Mouse (Mus musculus): Measurements from ENCODE around the gene Scaf8. TPM values are rescaled to one million over a fixed set of nuclear protein-coding genes. Genes with fewer than 3 reads are reported as not detected.
"Not testable (repeated sequence)": the region's sequence is repeated elsewhere in the genome, so short reads cannot be mapped to it uniquely, and the experiment has no call there.

The Scaf8 gene
- 14.2 and 17.4 TPM in 2 replicates for polyA plus RNA-seq (2015; fragmentation: Nextera tagmentation; extraction: Ambion mirVana)

- ATAC-seq (ENCODE audit: low FRiP score), result peak; percentile 92
- Histone ChIP-seq H3K4me1 (peaks cover 38% of the 10 kb centered on the region), H3K9me3 (replicated peaks) (no peaks in the 10 kb centered on the region), H3K36me3 (no peaks in the 10 kb centered on the region), H3K4me3 (replicated peaks) (peak within 1 kb of the TSS; percentile 95), H3K27ac (replicated peaks) (peak within 1 kb of the TSS; percentile 99), H3K4me2 (peak within 1 kb of the TSS; percentile 58), H3K27me3 (replicated peaks) (no peaks in the 10 kb centered on the region), H3K9ac (replicated peaks) (peak within 1 kb of the TSS; percentile 86)
- under 1% methylated on average over 75 of the region's 91 CpGs for WGBS
Measured at GRCm38 (mm10) chr17:3114720-3115379, at the start of gene Scaf8. Scaf8 (plus strand) TSS chr17:3114972.

GRCm38 (mm10) chr17:3075166-3075872 lies 39.5 kb upstream of the Scaf8 start:
- Histone ChIP-seq H3K27ac (replicated peaks) (no peak overlapping the region), H3K4me2 (no peak overlapping the region), H3K9me3 (replicated peaks) (no peaks in the 10 kb centered on the region), H3K27me3 (replicated peaks) (no peaks in the 10 kb centered on the region), H3K4me3 (replicated peaks) (no peak overlapping the region), H3K4me1 (no peaks in the 10 kb centered on the region), H3K36me3 (peaks cover 61% of the 10 kb centered on the region), H3K9ac (replicated peaks) (no peak overlapping the region)
- WGBS, result 96% methylated on average over 9 of the region's 9 CpGs
- ATAC-seq (ENCODE audit: low FRiP score), result no peak

GRCm38 (mm10) chr17:3075873-3076245 lies 38.9 kb upstream of the Scaf8 start:
- 96% methylated on average over 4 of the region's 4 CpGs for WGBS
- H3K27ac ChIP-seq (replicated peaks), result no peak overlapping the region
- H3K4me2 ChIP-seq, result no peak overlapping the region
- H3K4me3 ChIP-seq (replicated peaks), result no peak overlapping the region
- H3K9ac ChIP-seq (replicated peaks), result no peak overlapping the region
- peaks cover 56% of the 10 kb centered on the region for H3K36me3 ChIP-seq
- no peak for ATAC-seq (ENCODE audit: low FRiP score)
- no peaks in the 10 kb centered on the region for H3K4me1 ChIP-seq
- no peaks in the 10 kb centered on the region for H3K9me3 ChIP-seq (replicated peaks)
- H3K27me3 ChIP-seq (replicated peaks), result no peaks in the 10 kb centered on the region

- H3K4me1 ChIP-seq; H3K9ac ChIP-seq (replicated peaks); H3K4me2 ChIP-seq; H3K27me3 ChIP-seq (replicated peaks); H3K27ac ChIP-seq (replicated peaks); H3K4me3 ChIP-seq (replicated peaks); ATAC-seq (ENCODE audit: low FRiP score); H3K9me3 ChIP-seq (replicated peaks): not testable (repeated sequence)
- WGBS, result 93% methylated on average over 9 of the region's 9 CpGs
- H3K36me3 ChIP-seq, result peaks cover 35% of the 10 kb centered on the region
Measured at GRCm38 (mm10) chr17:3077936-3078335, 36.8 kb upstream of the Scaf8 start.

- not testable (repeated sequence) for H3K27ac ChIP-seq (replicated peaks); H3K36me3 ChIP-seq; H3K4me2 ChIP-seq; H3K9me3 ChIP-seq (replicated peaks); H3K4me3 ChIP-seq (replicated peaks); ATAC-seq (ENCODE audit: low FRiP score); H3K9ac ChIP-seq (replicated peaks); H3K4me1 ChIP-seq; H3K27me3 ChIP-seq (replicated peaks)
- WGBS, result 89% methylated on average over 7 of the region's 9 CpGs
Measured at GRCm38 (mm10) chr17:3080587-3081349, 34.0 kb upstream of the Scaf8 start.

- H3K4me2 ChIP-seq; H3K9me3 ChIP-seq (replicated peaks); H3K27me3 ChIP-seq (replicated peaks); H3K36me3 ChIP-seq; H3K27ac ChIP-seq (replicated peaks); H3K4me1 ChIP-seq; H3K9ac ChIP-seq (replicated peaks); H3K4me3 ChIP-seq (replicated peaks): not testable (repeated sequence)
- peak; percentile 23 for ATAC-seq (ENCODE audit: low FRiP score)
- 77% methylated on average over 3 of the region's 3 CpGs for WGBS
Measured at GRCm38 (mm10) chr17:3081512-3082100, 33.2 kb upstream of the Scaf8 start.

- not testable (repeated sequence) for H3K27me3 ChIP-seq (replicated peaks); H3K36me3 ChIP-seq; H3K9me3 ChIP-seq (replicated peaks); H3K9ac ChIP-seq (replicated peaks); H3K4me1 ChIP-seq
- H3K4me3 ChIP-seq (replicated peaks), result peak overlapping the region; percentile 51
- peak overlapping the region; percentile 51 for H3K4me2 ChIP-seq
- H3K27ac ChIP-seq (replicated peaks), result peak overlapping the region; percentile 76; the same call in 1 of the 2 replicates
- peak; percentile 60 for ATAC-seq (ENCODE audit: low FRiP score)
- 80% methylated on average over 7 of the region's 9 CpGs for WGBS
Measured at GRCm38 (mm10) chr17:3082125-3082755, 32.5 kb upstream of the Scaf8 start.

- not testable (repeated sequence) for H3K36me3 ChIP-seq; H3K4me1 ChIP-seq; H3K27me3 ChIP-seq (replicated peaks); ATAC-seq (ENCODE audit: low FRiP score); H3K9me3 ChIP-seq (replicated peaks)
- peak overlapping the region; percentile 76 for H3K27ac ChIP-seq (replicated peaks)
- H3K4me3 ChIP-seq (replicated peaks), result peak overlapping the region; percentile 51
- H3K9ac ChIP-seq (replicated peaks), result peak overlapping the region; percentile 34
- 4% methylated on average over 25 of the region's 25 CpGs for WGBS
- H3K4me2 ChIP-seq, result peak overlapping the region; percentile 70
Measured at GRCm38 (mm10) chr17:3082756-3083749, 31.7 kb upstream of the Scaf8 start.

GRCm38 (mm10) chr17:3083886-3084550 lies 30.8 kb upstream of the Scaf8 start:
- Histone ChIP-seq H3K36me3 (no peaks in the 10 kb centered on the region), H3K4me1 (no peaks in the 10 kb centered on the region), H3K4me3 (replicated peaks) (peak overlapping the region; percentile 51), H3K4me2 (peak overlapping the region; percentile 70), H3K27me3 (replicated peaks) (no peaks in the 10 kb centered on the region), H3K27ac (replicated peaks) (peak overlapping the region; percentile 95), H3K9me3 (replicated peaks) (peaks cover 3% of the 10 kb centered on the region), H3K9ac (replicated peaks) (peak overlapping the region; percentile 59)
- WGBS, result under 1% methylated on average over 40 of the region's 40 CpGs
- ATAC-seq (ENCODE audit: low FRiP score), result peak; percentile 84

GRCm38 (mm10) chr17:3084551-3084930 lies 30.2 kb upstream of the Scaf8 start:
- peak; percentile 54 for ATAC-seq (ENCODE audit: low FRiP score)
- no peaks in the 10 kb centered on the region for H3K36me3 ChIP-seq
- peak overlapping the region; percentile 59 for H3K9ac ChIP-seq (replicated peaks)
- WGBS, result 0% methylated on average over 30 of the region's 31 CpGs
- peak overlapping the region; percentile 95 for H3K27ac ChIP-seq (replicated peaks)
- peaks cover 3% of the 10 kb centered on the region for H3K9me3 ChIP-seq (replicated peaks)
- peak overlapping the region; percentile 51 for H3K4me3 ChIP-seq (replicated peaks)
- no peaks in the 10 kb centered on the region for H3K27me3 ChIP-seq (replicated peaks)
- H3K4me2 ChIP-seq, result peak overlapping the region; percentile 70
- H3K4me1 ChIP-seq, result no peaks in the 10 kb centered on the region
